Mouse (Mus musculus) CH12.LX (cell line): ENCODE measurements around the gene Dnajc8.

Experiments used
- CTCF ChIP-seq, 2 experiments: IDR thresholded peaks in 1 of 2; conservative IDR thresholded peaks in 1 of 2; 2 replicates each; pipeline ENCODE4 v1.5.1; 2011 to 2012; ENCODE audit warnings: low read depth in 2 of 2, low read length in 2 of 2, improper control_type of control experiment in 1 of 2, inconsistent platforms in 1 of 2, mild to moderate bottlenecking in 1 of 2, moderate library complexity in 1 of 2
- EP300 ChIP-seq: IDR thresholded peaks from 2 replicates; pipeline ENCODE4 v1.6.1; 2011; ENCODE audit warnings: low read length, improper control_type of control experiment
- MYC ChIP-seq: IDR thresholded peaks from 2 replicates; pipeline ENCODE4 v1.6.1; 2011; ENCODE audit warnings: low read depth, mild to moderate bottlenecking, improper control_type of control experiment, low read length
- POLR2A ChIP-seq: IDR thresholded peaks from 2 replicates; pipeline ENCODE4 v1.6.1; 2011; ENCODE audit warnings: low read depth, mild to moderate bottlenecking, improper control_type of control experiment, low read length
- SMC3 ChIP-seq: IDR thresholded peaks from 2 replicates; pipeline ENCODE4 v1.6.1; 2011; ENCODE audit warnings: low read depth, low read length, improper control_type of control experiment
- TBP ChIP-seq: conservative IDR thresholded peaks from 2 replicates; pipeline ENCODE4 v1.6.1; 2011; ENCODE audit warnings: low read depth, low read length, improper control_type of control experiment

GRCm38 (mm10) chr4:132600465-132600864, 65.1 kb downstream of the Dnajc8 start:
- TF ChIP-seq CTCF (conservative IDR thresholded peaks at IDR 0.05 in 1 of 2, IDR thresholded peaks at IDR 0.05 in 1 of 2; ENCODE audit: low read depth in 2 of 2, low read length in 2 of 2) (no peak), TBP (no peak), MYC (no peak), POLR2A (no peak), EP300 (no peak), SMC3 (no peak)
